Mouse (Mus musculus) testis, adult 2 months (tissue): Measurements from ENCODE around the gene Megf11.

Source experiments
- CTCF ChIP-seq: fragments of 200-500 bp; IDR thresholded peaks from 2 replicates; pipeline ENCODE4 v1.5.1; 2012; ENCODE audit warnings: low read depth, mild to moderate bottlenecking, inconsistent platforms, low read length, moderate library complexity; ENCODE audit not compliant: control insufficient read depth, insufficient read depth, insufficient replicate concordance
- POLR2A ChIP-seq: fragments of 200-500 bp; IDR thresholded peaks from 2 replicates; pipeline ENCODE4 v1.6.1; 2012; ENCODE audit warnings: low read depth, mild to moderate bottlenecking, inconsistent platforms, low read length, moderate library complexity; ENCODE audit not compliant: control insufficient read depth

GRCm38 (mm10) chr9:64691176-64691575 lies 305.8 kb downstream of the Megf11 start:
- TF ChIP-seq POLR2A (no peak), CTCF (peak; percentile 60; the same call in 1 of the 2 replicates)
